Mouse (Mus musculus): Measurements from ENCODE around the gene Megf9. TPM values are rescaled to one million over a fixed set of nuclear protein-coding genes. Genes with fewer than 3 reads are reported as not detected.

Megf9 gene
- polyA plus RNA-seq, 1 experiment from 2014 or later = 8.4 TPM

GRCm38 (mm10) chr4:70533056-70533805 is 1.6 kb downstream of the Megf9 start:
- no peak for ATAC-seq (ENCODE audit: insufficient read depth, low FRiP score)
- no peaks in the 10 kb centered on the region for H3K36me3 ChIP-seq (ENCODE audit: control insufficient read depth, insufficient read depth, low read length)
- no peak overlapping the region for H3K27ac ChIP-seq (ENCODE audit: low read length)
- H3K27me3 ChIP-seq (ENCODE audit: control insufficient read depth, insufficient read depth, low read length) = no peaks in the 10 kb centered on the region
- H3K4me2 ChIP-seq (ENCODE audit: low read depth, low read length) = peak overlapping the region; percentile 94
- H3K9ac ChIP-seq (ENCODE audit: low read length) = peak overlapping the region; percentile 90; the same call in 1 of the 2 replicates
- H3K4me1 ChIP-seq (ENCODE audit: control insufficient read depth, insufficient read depth, low read length) = peaks cover 18% of the 10 kb centered on the region
- peak overlapping the region; percentile 83 for H3K4me3 ChIP-seq (replicated peaks; ENCODE audit: low read length)
- 44% methylated on average over 3 of the region's 3 CpGs for WGBS
- H3K9me3 ChIP-seq (replicated peaks; ENCODE audit: control insufficient read depth, low read length) = no peaks in the 10 kb centered on the region

GRCm38 (mm10) chr4:70531021-70531420 is 3.8 kb downstream of the Megf9 start:
- H3K9ac ChIP-seq (ENCODE audit: low read length) = no peak overlapping the region
- H3K27me3 ChIP-seq (ENCODE audit: control insufficient read depth, insufficient read depth, low read length) = no peaks in the 10 kb centered on the region
- no peak overlapping the region for H3K4me3 ChIP-seq (replicated peaks; ENCODE audit: low read length)
- H3K27ac ChIP-seq (ENCODE audit: low read length) = peak overlapping the region; percentile 15; the same call in 1 of the 2 replicates
- peak overlapping the region; percentile 28 for H3K4me2 ChIP-seq (ENCODE audit: low read depth, low read length)
- no peak for ATAC-seq (ENCODE audit: insufficient read depth, low FRiP score)
- 78% methylated on average over 1 of the region's 1 CpGs for WGBS
- H3K9me3 ChIP-seq (replicated peaks; ENCODE audit: control insufficient read depth, low read length) = no peaks in the 10 kb centered on the region
- H3K36me3 ChIP-seq (ENCODE audit: control insufficient read depth, insufficient read depth, low read length) = no peaks in the 10 kb centered on the region
- peaks cover 11% of the 10 kb centered on the region for H3K4me1 ChIP-seq (ENCODE audit: control insufficient read depth, insufficient read depth, low read length)

GRCm38 (mm10) chr4:70528622-70529021 is 6.2 kb downstream of the Megf9 start:
- no peak overlapping the region for H3K4me2 ChIP-seq (ENCODE audit: low read depth, low read length)
- H3K4me1 ChIP-seq (ENCODE audit: control insufficient read depth, insufficient read depth, low read length) = peaks cover 3% of the 10 kb centered on the region; the same call in 1 of the 2 replicates
- H3K27ac ChIP-seq (ENCODE audit: low read length) = no peak overlapping the region
- H3K9ac ChIP-seq (ENCODE audit: low read length) = no peak overlapping the region
- no peak for ATAC-seq (ENCODE audit: insufficient read depth, low FRiP score)
- no peak overlapping the region for H3K4me3 ChIP-seq (replicated peaks; ENCODE audit: low read length)
- H3K36me3 ChIP-seq (ENCODE audit: control insufficient read depth, insufficient read depth, low read length) = no peaks in the 10 kb centered on the region
- 68% methylated on average over 3 of the region's 3 CpGs for WGBS
- no peaks in the 10 kb centered on the region for H3K27me3 ChIP-seq (ENCODE audit: control insufficient read depth, insufficient read depth, low read length)
- H3K9me3 ChIP-seq (replicated peaks; ENCODE audit: control insufficient read depth, low read length) = no peaks in the 10 kb centered on the region

- no peaks in the 10 kb centered on the region for H3K9me3 ChIP-seq (replicated peaks; ENCODE audit: control insufficient read depth, low read length)
- 73% methylated on average over 2 of the region's 2 CpGs for whole genome bisulfite sequencing
Measured at GRCm38 (mm10) chr4:70523346-70523745, 11.4 kb downstream of the Megf9 start.

GRCm38 (mm10) chr4:70521506-70522292 is 13.1 kb downstream of the Megf9 start:
- Histone ChIP-seq H3K4me3 (replicated peaks; ENCODE audit: low read length) (no peak overlapping the region), H3K4me1 (ENCODE audit: control insufficient read depth, insufficient read depth, low read length) (no peaks in the 10 kb centered on the region), H3K27ac (ENCODE audit: low read length) (no peak overlapping the region), H3K9ac (ENCODE audit: low read length) (no peak overlapping the region), H3K9me3 (replicated peaks; ENCODE audit: control insufficient read depth, low read length) (no peaks in the 10 kb centered on the region), H3K4me2 (ENCODE audit: low read depth, low read length) (no peak overlapping the region), H3K36me3 (ENCODE audit: control insufficient read depth, insufficient read depth, low read length) (no peaks in the 10 kb centered on the region), H3K27me3 (ENCODE audit: control insufficient read depth, insufficient read depth, low read length) (no peaks in the 10 kb centered on the region)
- no peak for ATAC-seq (ENCODE audit: insufficient read depth, low FRiP score)
- 71% methylated on average over 1 of the region's 1 CpGs for WGBS

More at GRCm38 (mm10) chr4:70523346-70523745, 11.4 kb downstream of the Megf9 start:
- Histone ChIP-seq H3K4me1 (ENCODE audit: control insufficient read depth, insufficient read depth, low read length) (no peaks in the 10 kb centered on the region), H3K4me2 (ENCODE audit: low read depth, low read length) (no peak overlapping the region), H3K36me3 (ENCODE audit: control insufficient read depth, insufficient read depth, low read length) (no peaks in the 10 kb centered on the region), H3K9ac (ENCODE audit: low read length) (no peak overlapping the region), H3K27ac (ENCODE audit: low read length) (no peak overlapping the region), H3K4me3 (replicated peaks; ENCODE audit: low read length) (no peak overlapping the region), H3K27me3 (ENCODE audit: control insufficient read depth, insufficient read depth, low read length) (no peaks in the 10 kb centered on the region)
- ATAC-seq (ENCODE audit: insufficient read depth, low FRiP score) = no peak

- Histone ChIP-seq H3K4me2 (ENCODE audit: low read depth, low read length) (no peak overlapping the region), H3K9ac (ENCODE audit: low read length) (no peak overlapping the region), H3K27me3 (ENCODE audit: control insufficient read depth, insufficient read depth, low read length) (no peaks in the 10 kb centered on the region), H3K36me3 (ENCODE audit: control insufficient read depth, insufficient read depth, low read length) (no peaks in the 10 kb centered on the region), H3K9me3 (replicated peaks; ENCODE audit: control insufficient read depth, low read length) (no peaks in the 10 kb centered on the region), H3K4me3 (replicated peaks; ENCODE audit: low read length) (no peak overlapping the region), H3K4me1 (ENCODE audit: control insufficient read depth, insufficient read depth, low read length) (no peaks in the 10 kb centered on the region), H3K27ac (ENCODE audit: low read length) (no peak overlapping the region)
- WGBS = 74% methylated on average over 1 of the region's 1 CpGs
- ATAC-seq (ENCODE audit: insufficient read depth, low FRiP score) = no peak
Measured at GRCm38 (mm10) chr4:70517646-70518045, 17.1 kb downstream of the Megf9 start.

GRCm38 (mm10) chr4:70516289-70516688 is 18.5 kb downstream of the Megf9 start:
- Histone ChIP-seq H3K4me3 (replicated peaks; ENCODE audit: low read length) (no peak overlapping the region), H3K27ac (ENCODE audit: low read length) (no peak overlapping the region), H3K4me2 (ENCODE audit: low read depth, low read length) (no peak overlapping the region), H3K9ac (ENCODE audit: low read length) (no peak overlapping the region), H3K9me3 (replicated peaks; ENCODE audit: control insufficient read depth, low read length) (no peaks in the 10 kb centered on the region), H3K4me1 (ENCODE audit: control insufficient read depth, insufficient read depth, low read length) (no peaks in the 10 kb centered on the region), H3K27me3 (ENCODE audit: control insufficient read depth, insufficient read depth, low read length) (no peaks in the 10 kb centered on the region), H3K36me3 (ENCODE audit: control insufficient read depth, insufficient read depth, low read length) (no peaks in the 10 kb centered on the region)
- no peak for ATAC-seq (ENCODE audit: insufficient read depth, low FRiP score)
- WGBS = 65% methylated on average over 6 of the region's 6 CpGs

GRCm38 (mm10) chr4:70515514-70515913 is 19.3 kb downstream of the Megf9 start:
- Histone ChIP-seq H3K27me3 (ENCODE audit: control insufficient read depth, insufficient read depth, low read length) (no peaks in the 10 kb centered on the region), H3K36me3 (ENCODE audit: control insufficient read depth, insufficient read depth, low read length) (no peaks in the 10 kb centered on the region), H3K9me3 (replicated peaks; ENCODE audit: control insufficient read depth, low read length) (no peaks in the 10 kb centered on the region), H3K4me2 (ENCODE audit: low read depth, low read length) (no peak overlapping the region), H3K27ac (ENCODE audit: low read length) (no peak overlapping the region), H3K4me1 (ENCODE audit: control insufficient read depth, insufficient read depth, low read length) (no peaks in the 10 kb centered on the region), H3K9ac (ENCODE audit: low read length) (no peak overlapping the region), H3K4me3 (replicated peaks; ENCODE audit: low read length) (no peak overlapping the region)
- no peak for ATAC-seq (ENCODE audit: insufficient read depth, low FRiP score)

- H3K27ac ChIP-seq (ENCODE audit: low read length) = no peak overlapping the region
- 77% methylated on average over 2 of the region's 2 CpGs for WGBS
Measured at GRCm38 (mm10) chr4:70509987-70510386, 24.8 kb downstream of the Megf9 start.

More at GRCm38 (mm10) chr4:70509987-70510386, 24.8 kb downstream of the Megf9 start:
- ATAC-seq (ENCODE audit: insufficient read depth, low FRiP score) = no peak
- Histone ChIP-seq H3K9me3 (replicated peaks; ENCODE audit: control insufficient read depth, low read length) (no peaks in the 10 kb centered on the region), H3K4me2 (ENCODE audit: low read depth, low read length) (no peak overlapping the region), H3K27me3 (ENCODE audit: control insufficient read depth, insufficient read depth, low read length) (no peaks in the 10 kb centered on the region), H3K36me3 (ENCODE audit: control insufficient read depth, insufficient read depth, low read length) (no peaks in the 10 kb centered on the region), H3K4me3 (replicated peaks; ENCODE audit: low read length) (no peak overlapping the region), H3K4me1 (ENCODE audit: control insufficient read depth, insufficient read depth, low read length) (no peaks in the 10 kb centered on the region), H3K9ac (ENCODE audit: low read length) (no peak overlapping the region)

All from stomach, embryonic 16.5 days (tissue).